Mouse (Mus musculus) stomach, embryonic 14.5 days (tissue): ENCODE results near the gene Gpatch1. TPM values are rescaled to one million over a fixed set of nuclear protein-coding genes. Genes with fewer than 3 reads are reported as not detected.

Experiments used
- polyA plus RNA-seq: library from polyadenylated mRNA; unstranded; fragments of >200 nt; fragmentation: Nextera tagmentation; extraction: Ambion mirVana; gene quantifications from 2 replicates; pipeline ENCODE4 v1.2.1, GENCODE M21; 2014

The Gpatch1 gene
- polyA plus RNA-seq, 1 experiment from 2014 or later = 17.3 TPM

Other genes starting within 250 kb of the Gpatch1 start
- 3.7 and 4.0 TPM in 2 replicates for gene Cebpa, start 199.1 kb downstream of the Gpatch1 start, polyA plus RNA-seq
- 3.5 and 5.0 TPM in 2 replicates for gene Slc7a10, start 132.1 kb downstream of the Gpatch1 start, polyA plus RNA-seq
- 9.0 and 9.7 TPM in 2 replicates for gene Lrp3, start 102.9 kb downstream of the Gpatch1 start, polyA plus RNA-seq
- gene Rhpn2, start 15.7 kb upstream of the Gpatch1 start, polyA plus RNA-seq = 24.1 and 24.9 TPM in 2 replicates
- gene Faap24, start 78.4 kb upstream of the Gpatch1 start, polyA plus RNA-seq = 14.4 and 16.4 TPM in 2 replicates
- 39.6 and 46.6 TPM in 2 replicates for gene Cep89, start 78.6 kb upstream of the Gpatch1 start, polyA plus RNA-seq
- 0.29 and 0.85 TPM in 2 replicates for gene Slc7a9, start 130.4 kb upstream of the Gpatch1 start, polyA plus RNA-seq
- 0.53 TPM in 1 of 2 replicates, not detected in the other for gene Tdrd12, start 219.3 kb upstream of the Gpatch1 start, polyA plus RNA-seq
- gene Nudt19, start 237.9 kb upstream of the Gpatch1 start, polyA plus RNA-seq = 52.0 and 60.5 TPM in 2 replicates